Mouse (Mus musculus) cerebellum, postnatal 10 days (tissue): Measurements from ENCODE around the gene Dock3.
"Not testable (repeated sequence)": the region's sequence is repeated elsewhere in the genome, so short reads cannot be mapped to it uniquely, and the experiment has no call there.

Experiments
- DNase-seq, 2 experiments: peaks; one replicate each; pipeline ENCODE4 v3.0.0; 2021; ENCODE audit warnings: mixed read lengths in 2 of 2

The Dock3 gene

DNA sequence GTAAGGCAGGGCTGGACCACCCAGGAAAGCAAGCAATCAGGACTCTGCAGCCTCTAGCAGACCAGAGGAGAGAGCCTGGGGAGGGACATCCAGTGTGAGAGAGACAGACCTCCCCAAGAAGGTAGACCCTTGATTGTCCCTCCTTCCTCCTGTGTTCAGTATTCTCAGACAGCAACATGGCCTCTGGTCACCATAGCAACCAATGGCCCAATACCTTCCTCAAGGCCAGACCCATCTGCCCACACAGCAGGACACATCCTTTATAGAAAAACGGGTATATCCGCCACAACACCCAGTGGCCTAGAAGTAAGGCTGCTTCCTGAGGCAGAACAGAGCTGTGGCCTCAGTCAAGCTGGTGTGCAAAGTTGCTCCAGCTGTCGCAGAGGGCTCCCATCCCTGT lies 23.9 kb upstream of the Dock3 start:
- DNase-seq: peak; percentile 78 to 84

DNA sequence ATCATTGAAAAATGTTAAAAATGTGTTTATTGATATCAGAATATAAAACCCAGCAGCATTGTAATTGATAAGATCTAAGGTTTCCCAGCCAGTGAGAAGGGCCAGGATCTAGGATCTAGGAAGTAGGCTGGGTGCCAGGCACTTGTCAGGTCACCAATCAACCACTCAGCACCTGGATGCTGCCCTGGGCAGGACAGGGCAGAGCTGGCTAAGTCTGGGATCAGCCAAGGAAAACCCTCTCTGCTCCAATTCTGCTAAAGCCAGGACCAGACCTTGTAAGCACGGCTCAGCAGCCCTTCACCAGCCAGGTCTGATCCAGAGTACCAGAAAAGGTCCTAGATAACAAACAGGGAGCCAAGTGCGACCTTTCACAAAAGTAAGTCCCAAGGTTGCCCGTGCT lies 23.2 kb upstream of the Dock3 start:
- DNase-seq: peak; percentile 67 to 70

DNA sequence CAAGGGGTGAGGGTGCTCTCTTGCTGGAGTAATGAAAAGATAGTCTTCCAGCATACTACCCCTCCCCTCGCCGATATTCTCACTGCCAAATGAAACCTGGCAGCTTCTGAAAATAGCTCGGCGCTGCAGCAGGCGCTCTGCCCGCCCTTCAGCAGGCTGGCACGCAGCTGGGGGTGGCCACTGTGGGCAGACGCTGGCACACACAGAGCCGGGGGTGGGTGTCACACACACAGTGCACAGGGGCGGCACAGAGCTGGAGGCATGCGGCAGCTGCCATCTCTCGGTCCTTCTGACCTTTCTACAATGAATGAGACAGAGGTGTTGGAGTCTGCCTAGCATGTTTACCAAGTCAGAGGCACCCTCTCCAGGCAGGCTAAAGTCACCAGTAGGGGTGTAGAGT lies 22.8 kb upstream of the Dock3 start:
- peak; percentile 90 to 94 for DNase-seq

DNA sequence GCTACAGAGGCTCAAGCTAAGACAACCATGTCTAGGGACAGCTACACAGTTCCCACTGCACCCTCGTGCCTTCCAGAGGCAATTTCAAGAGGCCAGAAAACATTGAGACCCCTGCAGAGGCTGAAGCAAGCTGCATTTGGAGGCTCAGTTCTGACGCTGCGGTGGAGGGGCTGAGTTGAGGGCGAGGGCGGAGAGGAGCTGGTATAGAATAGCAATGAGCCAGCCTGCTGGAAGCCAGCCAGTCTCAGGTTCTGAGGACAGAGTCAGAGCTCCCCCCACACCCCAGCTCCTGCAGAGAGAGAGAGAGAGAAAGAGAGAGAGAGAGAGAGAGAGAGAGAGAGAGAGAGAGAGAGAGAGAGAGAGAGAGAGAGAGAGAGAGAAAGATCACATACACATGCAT lies 20.5 kb upstream of the Dock3 start:
- peak; percentile 77 to 82 for DNase-seq

DNA sequence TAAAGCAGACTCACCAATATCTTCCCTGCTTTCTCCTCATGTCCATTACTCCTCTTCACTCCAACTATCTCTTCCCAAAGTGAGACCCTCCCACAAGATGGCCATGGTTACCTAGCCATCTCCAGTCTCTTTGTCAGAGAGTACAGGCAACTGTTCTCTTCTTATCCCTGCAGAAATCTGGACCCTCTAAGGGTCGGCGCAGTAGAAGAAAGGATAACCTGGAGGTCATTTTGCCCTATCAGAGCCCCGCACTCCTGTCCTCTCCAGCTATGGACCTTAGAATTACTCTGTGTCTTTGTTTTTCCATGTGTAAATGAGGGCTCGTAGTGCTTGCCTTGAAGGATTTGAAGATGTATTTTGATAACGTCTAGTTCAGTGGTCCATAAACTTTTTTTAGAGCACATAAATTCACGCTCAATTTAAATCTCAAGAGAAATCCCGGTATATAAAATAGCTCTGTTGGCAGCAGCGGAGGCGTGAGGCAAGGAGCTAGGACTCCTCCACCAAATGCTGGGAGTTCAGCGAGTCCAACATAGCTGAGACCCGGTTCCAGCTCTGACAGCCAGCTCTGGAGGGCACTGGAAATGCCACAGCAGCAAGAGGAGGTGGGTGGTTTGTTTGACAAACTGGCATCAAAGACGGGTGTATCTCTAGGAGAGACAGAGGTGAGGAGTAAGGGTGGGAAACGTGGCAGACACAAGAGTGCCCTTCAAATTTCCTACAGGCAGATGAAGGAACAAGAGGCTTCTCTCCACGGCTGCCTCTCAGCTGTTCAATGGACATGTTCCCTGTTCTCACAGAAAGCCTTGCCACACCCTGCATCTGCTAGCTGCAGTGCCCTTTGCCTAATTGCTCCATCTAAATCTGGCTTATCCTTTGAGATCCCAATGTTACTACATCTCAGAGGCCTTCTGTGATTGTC lies 19.0 kb upstream of the Dock3 start:
- no peak for DNase-seq

DNA sequence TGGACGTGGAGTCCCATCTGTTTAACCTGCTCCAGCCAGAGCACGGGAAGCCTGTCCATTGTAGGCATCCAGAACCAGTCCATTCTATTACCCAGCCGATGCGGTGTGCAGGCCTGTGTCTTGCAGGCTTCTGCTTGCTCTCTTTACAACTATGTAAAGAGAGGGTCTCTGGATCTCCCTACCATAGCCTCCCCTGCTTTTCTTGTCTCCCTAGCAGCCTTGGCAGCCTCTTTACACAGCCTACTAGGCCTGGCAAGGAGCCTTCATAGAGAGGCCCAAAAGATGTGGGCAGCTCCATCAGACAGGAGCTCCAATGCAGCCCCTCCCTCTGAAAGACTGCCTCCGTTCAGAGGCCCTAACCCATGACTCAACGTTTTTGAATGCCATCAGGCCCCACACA lies 17.4 kb upstream of the Dock3 start:
- DNase-seq: peak; percentile 51 to 59

DNA sequence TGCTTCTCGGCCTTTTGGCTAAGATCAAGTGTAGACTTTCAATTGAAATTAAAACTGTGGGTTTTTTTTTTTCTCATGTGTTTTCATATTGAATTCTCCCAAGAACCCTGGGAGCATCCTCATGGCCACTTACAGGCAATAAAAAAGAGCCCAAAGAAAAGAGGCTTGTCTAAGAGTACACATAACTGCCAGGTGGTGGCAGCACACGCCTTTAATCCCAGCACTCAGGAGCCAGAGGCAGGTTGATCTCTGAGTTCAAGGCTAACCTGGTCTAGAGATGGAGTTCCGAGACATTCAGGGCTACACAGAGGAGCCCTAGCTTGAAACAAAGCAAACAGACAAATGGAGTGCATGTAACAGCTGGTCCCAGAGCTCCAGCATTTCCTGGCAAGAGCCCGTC lies 14.5 kb upstream of the Dock3 start:
- peak; percentile 43 to 45 for DNase-seq

DNA sequence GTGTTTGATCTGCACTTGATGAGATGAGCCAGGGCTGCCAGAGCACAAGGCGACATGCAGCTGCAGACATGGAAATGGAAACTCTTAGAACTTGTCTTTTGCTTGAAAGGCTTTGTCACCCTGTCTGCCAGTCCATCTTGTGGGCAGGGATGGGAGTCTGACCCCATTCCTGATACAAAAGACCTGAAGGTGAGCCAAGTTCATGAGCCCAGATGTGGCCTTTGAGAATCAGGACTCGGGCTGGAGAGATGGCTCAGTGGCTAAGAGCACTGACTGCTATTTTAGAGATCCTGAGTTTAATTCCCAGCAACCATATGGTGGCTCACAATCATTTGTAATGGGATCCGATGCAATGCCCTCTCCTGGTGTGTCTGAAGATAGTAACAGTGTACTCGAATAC lies 13.6 kb upstream of the Dock3 start:
- DNase-seq: no peak

DNA sequence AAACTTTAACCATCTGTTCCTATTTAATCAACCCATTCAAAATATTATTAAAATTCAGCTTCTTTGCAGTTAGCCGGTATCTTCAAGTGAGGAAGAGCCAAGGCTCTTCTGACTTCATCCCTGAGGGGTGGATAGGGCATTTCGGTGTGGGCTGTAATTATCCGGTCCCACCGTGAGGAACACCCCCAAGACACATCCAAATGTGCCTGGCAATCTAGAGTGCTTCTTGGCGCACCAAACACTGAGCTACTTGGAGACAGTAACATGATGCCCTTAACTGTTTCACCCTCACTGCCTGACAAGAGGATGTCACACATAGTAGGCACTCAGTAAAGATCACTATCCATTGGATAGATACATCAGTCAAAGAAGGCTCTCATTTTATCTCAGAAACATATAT lies 4.4 kb upstream of the Dock3 start:
- no peak for DNase-seq

DNA sequence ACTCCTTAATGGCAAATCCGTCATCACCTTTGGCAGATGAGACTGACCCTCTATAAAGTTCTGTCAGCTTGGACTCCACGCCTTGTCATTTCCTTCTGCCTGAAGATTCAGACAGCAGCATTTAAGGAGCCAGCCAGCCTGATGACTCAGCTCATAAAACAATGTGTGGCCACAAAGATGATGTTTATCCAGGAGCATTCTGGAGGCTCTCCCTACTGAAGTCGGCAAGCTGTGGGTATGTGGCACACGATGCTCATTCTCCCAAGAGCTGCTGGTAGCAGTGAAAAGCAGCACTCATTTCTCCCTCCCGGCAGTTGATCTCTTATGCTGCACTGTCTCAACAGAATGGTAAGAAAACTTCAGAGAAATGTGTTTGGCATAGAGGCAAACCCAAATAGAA lies 3.6 kb upstream of the Dock3 start:
- DNase-seq: no peak

DNA sequence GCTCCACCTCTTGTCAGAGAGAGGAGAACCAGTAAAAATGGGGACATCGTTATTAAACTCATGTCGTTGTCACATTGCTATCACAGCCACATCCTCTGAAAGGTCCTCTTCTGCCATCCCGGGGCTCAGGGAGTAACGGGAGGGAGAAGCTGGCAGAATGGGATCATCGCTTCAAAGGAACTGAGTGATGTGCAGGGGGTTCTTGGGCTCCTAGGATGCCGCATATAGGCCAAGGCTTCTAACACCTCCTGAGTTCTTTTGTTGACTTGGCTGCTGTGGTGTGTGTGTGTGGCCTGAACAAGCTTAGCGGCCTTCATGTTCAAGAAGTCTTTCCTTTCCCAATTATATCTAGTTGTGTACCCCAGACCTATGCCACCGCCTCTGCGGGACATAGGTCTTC lies 431 bp upstream of the Dock3 start:
- no peak for DNase-seq

DNA sequence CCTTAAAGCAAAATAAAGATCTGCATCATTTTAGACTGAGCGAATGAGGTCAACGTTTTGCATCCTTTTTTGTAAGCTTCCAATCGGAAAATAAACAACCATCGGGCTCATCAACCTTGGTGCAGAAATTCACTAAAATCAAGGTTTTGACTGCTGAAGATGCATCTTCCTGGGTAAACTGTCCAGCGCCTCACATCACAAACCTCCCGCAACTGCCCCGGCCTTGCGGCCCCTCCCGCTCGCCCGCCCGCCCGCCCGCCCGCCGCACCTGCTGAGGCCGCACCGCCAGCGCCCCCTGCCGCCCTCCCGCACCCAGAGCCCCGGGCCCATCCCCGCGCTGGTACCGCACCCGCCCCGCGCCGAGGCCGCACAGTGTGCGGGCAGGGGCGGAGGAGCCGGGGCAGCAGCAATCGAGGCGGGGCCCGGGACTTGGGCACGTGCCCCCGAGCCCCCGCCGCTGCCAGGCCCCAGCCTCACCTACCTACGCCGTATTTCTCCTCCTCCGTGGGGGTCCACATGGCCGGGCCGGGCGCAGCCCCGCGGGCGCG lies 644 bp downstream of the Dock3 start:
- DNase-seq: peak; percentile 94

DNA sequence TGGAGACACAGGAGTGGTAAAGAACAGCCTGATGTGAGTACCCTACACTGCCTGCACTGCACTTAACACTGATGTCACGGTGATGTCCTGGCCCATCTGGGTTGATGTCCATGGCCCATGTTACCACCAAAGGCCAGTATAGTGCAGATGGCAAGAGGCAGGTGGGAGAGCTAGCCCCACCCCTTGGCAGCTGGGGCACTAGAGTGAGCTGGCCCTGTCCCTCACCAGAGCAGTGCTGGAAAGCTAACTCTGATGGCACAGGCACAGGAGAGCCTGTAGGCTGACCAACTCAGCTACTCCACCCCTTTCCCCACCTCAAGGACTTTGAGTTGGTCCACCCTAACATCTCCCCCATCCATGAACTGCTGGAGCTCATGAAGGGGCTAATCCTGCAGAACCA lies 7.1 kb downstream of the Dock3 start:
- peak; percentile 53 to 69 for DNase-seq

DNA sequence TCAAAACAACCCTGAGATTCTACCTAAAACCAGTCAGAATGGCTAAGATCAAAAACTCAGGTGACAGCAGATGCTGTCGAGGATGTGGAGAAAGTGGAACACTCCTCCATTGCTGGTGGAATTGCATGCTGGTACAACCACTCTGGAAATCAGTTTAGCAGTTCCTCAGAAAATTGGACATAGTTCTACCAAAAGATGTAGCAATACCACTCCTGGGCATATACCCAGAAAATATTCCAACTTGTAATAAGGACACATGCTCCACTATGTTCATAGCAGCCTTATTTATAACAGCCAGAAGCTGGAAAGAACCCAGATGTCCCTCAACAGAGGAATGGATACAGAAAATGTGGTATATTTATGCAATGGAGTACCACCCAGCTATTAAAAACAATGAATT lies 56.9 kb downstream of the Dock3 start:
- DNase-seq: not testable (repeated sequence)

DNA sequence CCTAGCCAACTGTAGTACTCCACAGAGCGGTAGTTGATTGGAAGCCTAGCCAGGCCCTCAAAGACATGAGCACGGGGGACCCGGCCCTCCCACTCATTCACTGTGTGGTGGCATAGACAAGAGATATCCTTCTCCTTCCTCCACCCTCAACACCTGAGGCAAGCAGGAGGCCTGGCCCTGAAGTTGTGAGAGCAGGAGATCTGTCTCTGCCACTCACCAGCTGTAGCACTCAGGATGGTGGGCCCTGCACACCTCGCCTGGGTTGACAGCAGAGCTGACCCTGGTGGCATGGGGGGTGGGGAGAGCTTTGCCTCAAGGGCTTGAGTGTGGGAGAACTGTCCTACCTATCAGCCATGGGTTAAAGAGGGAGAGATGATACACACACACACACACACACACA lies 65.9 kb downstream of the Dock3 start:
- no peak for DNase-seq

DNA sequence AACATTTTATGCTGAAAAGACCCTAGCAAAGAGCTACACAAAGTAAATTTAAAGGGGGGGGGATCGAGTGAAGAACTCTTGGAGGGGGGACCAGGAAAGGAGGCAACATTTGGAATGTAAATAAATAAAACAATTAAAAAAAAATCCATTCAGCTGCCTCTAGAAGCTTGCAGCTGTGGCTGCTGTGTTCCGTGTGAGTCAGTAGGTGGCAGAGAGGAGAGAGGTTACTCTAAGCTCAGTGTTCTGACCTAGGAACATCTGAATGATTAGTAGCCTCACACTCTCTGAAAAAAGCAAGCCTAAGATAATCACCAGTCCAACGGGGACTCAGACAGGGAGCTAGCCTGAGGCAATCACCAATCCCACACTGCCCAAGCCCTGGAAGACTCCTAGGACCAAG lies 66.9 kb downstream of the Dock3 start:
- DNase-seq: no peak

DNA sequence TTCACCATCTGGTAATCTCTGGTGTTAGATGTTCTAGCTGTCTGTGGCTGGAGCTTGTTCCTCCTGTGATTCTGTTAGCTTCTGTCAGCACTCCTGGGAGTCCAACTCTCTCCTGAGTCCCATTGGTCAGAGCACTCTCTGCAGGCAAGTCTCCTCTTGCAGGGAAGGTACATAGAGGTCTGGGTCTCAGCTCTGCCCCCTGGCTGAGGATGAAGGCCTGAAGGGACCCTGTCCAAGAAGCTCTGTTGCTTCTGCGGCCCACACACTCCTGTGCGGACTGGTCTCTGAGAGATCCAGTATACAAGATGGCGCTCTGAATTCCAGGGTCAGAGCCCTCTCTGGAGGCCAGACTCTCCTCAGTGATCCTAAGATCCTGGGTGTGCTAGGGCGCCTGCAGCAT lies 75.3 kb downstream of the Dock3 start:
- not testable (repeated sequence) for DNase-seq

DNA sequence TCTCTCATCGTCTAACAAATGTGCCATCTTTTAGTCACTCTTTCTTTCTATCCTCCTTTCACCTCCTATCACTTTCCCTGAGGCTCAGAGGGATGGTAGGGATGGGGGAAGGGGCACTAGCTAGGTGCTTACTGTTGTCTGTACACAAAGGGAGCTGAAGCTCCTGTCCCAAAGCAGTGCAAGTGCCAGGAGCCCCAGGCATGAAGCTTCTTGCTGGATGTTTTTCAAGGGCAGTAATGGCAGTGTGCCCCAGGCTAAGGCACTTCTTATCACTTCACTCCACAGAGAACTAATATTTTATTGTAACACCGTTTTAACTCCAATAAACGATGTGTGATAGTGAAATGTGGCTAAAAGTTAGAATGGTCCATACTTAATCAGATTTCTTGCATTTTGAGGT lies 118.9 kb downstream of the Dock3 start:
- DNase-seq: peak; percentile 49 to 67

DNA sequence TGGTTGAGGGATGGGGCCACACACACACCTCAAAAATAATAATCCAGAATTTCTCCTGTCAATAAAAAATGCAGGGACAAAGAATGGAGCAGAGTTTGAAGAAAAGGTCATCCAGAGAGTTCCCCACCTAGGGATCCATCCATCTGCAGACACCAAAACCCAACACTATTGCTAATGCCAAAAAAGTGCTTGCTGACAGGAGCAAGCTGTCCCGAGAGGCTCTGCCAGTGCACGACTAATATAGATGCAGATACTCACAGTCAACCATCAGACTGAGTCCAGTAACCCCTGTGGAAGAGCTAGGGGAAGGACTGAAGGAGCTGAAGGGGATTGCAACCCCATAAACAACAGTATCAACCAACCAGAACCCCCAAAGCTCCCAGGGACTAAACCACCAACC lies 119.7 kb downstream of the Dock3 start:
- DNase-seq: no peak

DNA sequence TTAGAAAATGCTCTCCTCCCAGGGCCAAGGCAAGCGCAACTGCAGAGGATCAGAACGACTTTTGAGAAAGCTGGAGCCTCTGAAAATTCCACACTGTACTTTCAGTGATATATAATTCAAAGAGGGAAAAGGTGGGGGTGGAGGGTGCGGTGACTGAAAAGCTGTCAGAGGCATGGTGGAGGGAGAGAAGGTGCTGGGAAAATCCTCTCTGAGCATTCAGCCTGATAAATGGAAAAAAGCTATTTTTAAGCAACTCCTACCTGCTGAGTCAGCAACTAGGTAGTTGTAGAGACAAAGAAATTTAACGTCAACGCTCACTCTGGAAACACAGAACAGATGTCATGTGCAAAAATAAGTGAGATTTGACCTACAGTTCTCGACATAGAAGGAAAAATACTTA lies 132.2 kb downstream of the Dock3 start:
- no peak for DNase-seq

DNA sequence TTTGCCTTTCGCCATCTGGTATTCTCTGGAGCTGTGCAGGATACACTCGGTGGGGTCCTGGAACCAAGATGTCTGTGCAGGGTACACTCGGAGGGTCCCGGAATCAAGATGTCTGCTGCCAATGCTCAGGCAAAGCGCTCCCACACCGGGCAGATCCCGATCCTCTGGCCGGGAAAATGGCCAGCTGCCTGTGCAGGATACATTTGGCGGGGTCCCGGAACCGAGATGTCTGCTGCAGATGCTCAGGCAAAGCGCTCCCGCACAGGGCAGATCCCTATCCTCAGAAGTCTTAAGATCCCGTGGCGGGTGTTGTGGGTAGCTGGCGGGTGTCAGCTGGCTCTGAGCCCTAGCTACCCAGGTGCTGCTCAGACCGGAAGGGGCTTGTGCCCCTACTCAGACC lies 142.3 kb downstream of the Dock3 start:
- DNase-seq: peak; percentile 51 to 53

DNA sequence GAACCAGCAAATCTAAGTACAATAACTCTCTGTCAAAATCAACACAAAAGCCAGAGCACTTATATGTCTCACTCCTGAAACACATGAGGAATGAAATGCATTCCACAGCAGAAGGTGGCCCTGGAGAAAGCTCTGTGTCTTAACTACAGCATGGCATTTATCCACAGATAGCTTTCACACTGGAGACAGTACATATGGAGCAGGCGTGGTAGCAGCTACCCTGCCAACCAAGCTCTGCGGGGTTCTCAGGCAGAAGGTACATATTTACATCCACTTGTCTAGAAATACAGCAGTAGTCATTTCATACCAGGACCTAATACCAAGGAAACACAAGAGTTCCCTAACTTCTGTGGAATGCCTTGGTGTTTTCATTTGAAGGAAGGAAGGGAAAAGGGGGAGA lies 144.2 kb downstream of the Dock3 start:
- DNase-seq: peak; percentile 52 to 62

DNA sequence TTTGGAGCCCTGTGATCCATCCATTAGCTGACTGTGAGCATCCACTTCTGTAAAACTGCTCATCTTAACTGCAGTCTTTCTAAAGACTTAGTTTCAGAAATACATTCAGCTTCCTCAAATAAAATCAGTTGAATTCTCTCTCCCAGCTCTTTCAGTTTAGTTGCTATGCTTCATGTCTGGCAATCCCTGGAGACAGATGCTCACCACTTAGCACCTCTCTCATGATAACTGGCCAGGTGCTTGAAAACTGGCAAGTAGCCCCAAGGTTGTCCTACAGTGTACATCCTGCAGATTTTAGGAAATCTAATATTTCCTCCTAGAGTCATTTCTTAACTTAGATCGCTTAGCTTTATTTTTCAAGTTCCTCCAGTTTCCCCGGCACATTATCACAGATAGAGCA lies 193.8 kb downstream of the Dock3 start:
- DNase-seq: no peak

DNA sequence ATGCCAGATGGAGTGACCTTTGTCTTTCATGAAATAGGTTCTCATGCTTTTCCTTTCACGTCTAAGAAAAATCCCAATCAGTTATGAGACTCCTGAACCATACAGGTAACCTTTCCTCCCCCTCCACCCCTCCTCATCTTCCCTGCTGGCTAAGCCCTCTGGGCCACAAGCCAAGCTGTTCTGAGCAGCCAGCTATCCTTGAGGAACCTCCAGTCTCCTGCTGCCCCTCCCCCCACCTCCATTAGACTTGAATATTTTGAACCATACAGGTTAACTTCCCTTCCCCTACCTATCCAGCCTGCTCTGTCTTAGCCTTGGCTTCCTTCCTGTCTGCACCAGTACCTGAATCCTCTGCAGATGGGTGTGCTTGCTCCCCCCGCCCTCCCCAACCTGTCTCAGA lies 204.1 kb downstream of the Dock3 start:
- DNase-seq: peak; percentile 85 to 87

DNA sequence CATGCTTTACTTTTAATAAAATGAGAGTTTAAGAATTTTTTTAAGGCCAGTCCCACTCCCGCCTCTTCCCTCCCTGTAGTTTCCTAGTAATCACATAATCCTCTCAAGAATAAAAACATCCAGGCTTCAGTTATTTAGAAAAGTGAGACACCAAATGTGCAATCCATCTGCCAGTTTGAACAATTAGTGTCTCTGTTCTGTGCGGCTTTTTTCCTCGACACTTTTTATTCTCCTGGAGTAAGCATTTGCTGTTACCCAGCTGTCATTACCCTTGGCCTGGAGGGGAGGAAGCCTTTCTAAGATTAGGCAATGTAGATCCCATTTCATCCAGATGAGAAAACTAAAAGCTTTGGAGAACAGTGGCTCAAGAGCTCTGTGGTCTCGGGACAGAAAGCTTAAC lies 221.9 kb downstream of the Dock3 start:
- DNase-seq: no peak
